Mouse (Mus musculus) intestine, postnatal 0 days (tissue): Measurements from ENCODE around the gene C87436. TPM values are rescaled to one million over a fixed set of nuclear protein-coding genes. Genes with fewer than 3 reads are reported as not detected.
"Not testable (repeated sequence)": the region's sequence is repeated elsewhere in the genome, so short reads cannot be mapped to it uniquely, and the experiment has no call there.

Source experiments
- ATAC-seq: fragments of 200-750 bp; cut with Nextera tagmentation; 2 replicates; pipeline ENCODE4 v1.8.0; 2017; ENCODE audit warnings: mild to moderate bottlenecking, moderate TSS enrichment, moderate library complexity
- H3K27ac ChIP-seq: fragments of 300-500 bp; sonication (generic); 2 replicates; pipeline ENCODE4 v1.5.1; 2014; ENCODE audit warnings: mild to moderate bottlenecking, low read depth, low read length, moderate library complexity
- H3K27me3 ChIP-seq: fragments of 300-500 bp; sonication (generic); replicated peaks from 2 replicates; pipeline ENCODE4 v1.6.1; 2014; ENCODE audit warnings: low read length, mixed read lengths; ENCODE audit not compliant: control insufficient read depth, insufficient read depth
- H3K36me3 ChIP-seq: fragments of 300-500 bp; sonication (generic); 2 replicates; pipeline ENCODE4 v1.6.1; 2014; ENCODE audit warnings: mild to moderate bottlenecking, moderate library complexity; ENCODE audit not compliant: control insufficient read depth, insufficient read depth
- H3K4me1 ChIP-seq: fragments of 300-500 bp; sonication (generic); replicated peaks from 2 replicates; pipeline ENCODE4 v1.6.1; 2014; ENCODE audit warnings: antibody characterized with exemption, low read length, mixed read lengths; ENCODE audit not compliant: control insufficient read depth, insufficient read depth
- H3K4me2 ChIP-seq: fragments of 300-500 bp; sonication (generic); replicated peaks from 2 replicates; pipeline ENCODE4 v1.6.1; 2014; ENCODE audit warnings: low read depth, mild to moderate bottlenecking, moderate library complexity
- H3K4me3 ChIP-seq: fragments of 300-500 bp; sonication (generic); 2 replicates; pipeline ENCODE4 v1.5.1; 2014; ENCODE audit warnings: low read depth, low read length
- H3K9ac ChIP-seq: fragments of 300-500 bp; sonication (generic); 2 replicates; pipeline ENCODE4 v1.6.1; 2014; ENCODE audit warnings: mild to moderate bottlenecking, low read depth, low read length
- H3K9me3 ChIP-seq: fragments of 300-500 bp; sonication (generic); 2 replicates; pipeline ENCODE4 v1.6.1; 2016; ENCODE audit warnings: mixed run types; ENCODE audit not compliant: control insufficient read depth
- CTCF ChIP-seq: sonication (generic); IDR thresholded peaks from 2 replicates; pipeline ENCODE4 v1.5.1; 2016; ENCODE audit warnings: low read depth, mild to moderate bottlenecking, control low read depth, antibody characterized with exemption, moderate library complexity
- WGBS: fragments of 180-500 bp; shearing (Covaris S2); extraction: QIAGEN DNeasy Blood & Tissue Kit; methylation state at CpG from one replicate; pipeline ENCODE4 v1.1.7; 2014; 5-methylcytosine and 5-hydroxymethylcytosine counted together
- polyA plus RNA-seq: library from polyadenylated mRNA; unstranded; fragments of >200 nt; fragmentation: Nextera tagmentation; extraction: Ambion mirVana; gene quantifications from 2 replicates; pipeline ENCODE4 v1.2.1, GENCODE M21; 2015

Gene C87436
- polyA plus RNA-seq, 1 experiment from 2014 or later: 12.8 TPM

DNA sequence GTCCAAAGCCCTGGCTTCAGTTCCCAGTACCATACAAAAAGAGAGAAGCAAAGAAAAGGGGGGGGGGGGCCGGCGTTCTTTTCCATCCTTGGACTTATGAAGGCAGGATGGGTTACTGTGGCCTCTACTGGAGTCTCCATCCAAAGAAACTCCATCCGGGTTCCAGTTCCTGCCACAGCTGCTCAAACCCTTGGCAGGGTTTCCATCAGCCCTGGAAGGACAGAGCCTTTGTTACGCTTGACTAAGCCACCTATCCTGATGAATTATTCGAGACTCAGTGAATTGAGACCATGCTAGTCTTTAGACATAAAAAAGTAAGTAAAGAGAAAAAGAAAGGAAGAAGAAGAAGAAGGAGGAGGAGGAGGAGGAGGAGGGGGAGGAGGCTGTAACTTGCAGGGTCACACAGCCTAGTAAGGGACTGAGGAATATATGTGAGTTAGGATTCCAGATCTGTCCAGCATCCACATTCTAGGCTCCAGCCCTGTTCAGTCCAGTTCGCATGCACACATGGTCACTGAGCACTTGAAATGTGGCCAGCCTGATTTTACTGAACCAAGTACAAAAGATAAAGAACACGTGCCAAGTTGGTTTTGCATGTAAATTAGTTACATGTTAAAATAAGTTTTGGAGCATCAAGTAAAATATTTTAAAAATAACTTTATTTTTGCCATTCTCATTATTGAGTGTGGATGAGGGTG, 47.9 kb downstream of the C87436 start:
- peaks cover 14% of the 10 kb centered on the region; the same call in 1 of the 2 replicates for H3K4me1 ChIP-seq
- no peaks in the 10 kb centered on the region for H3K36me3 ChIP-seq
- TF ChIP-seq CTCF: no peak
- no peaks in the 10 kb centered on the region for H3K27me3 ChIP-seq
- no peak overlapping the region for H3K4me2 ChIP-seq
- H3K27ac ChIP-seq: no peak overlapping the region
- H3K9me3 ChIP-seq: no peaks in the 10 kb centered on the region
- H3K4me3 ChIP-seq: no peak overlapping the region
- WGBS: 83% methylated on average over 7 of the region's 7 CpGs
- no peak for ATAC-seq
- H3K9ac ChIP-seq: no peak overlapping the region

DNA sequence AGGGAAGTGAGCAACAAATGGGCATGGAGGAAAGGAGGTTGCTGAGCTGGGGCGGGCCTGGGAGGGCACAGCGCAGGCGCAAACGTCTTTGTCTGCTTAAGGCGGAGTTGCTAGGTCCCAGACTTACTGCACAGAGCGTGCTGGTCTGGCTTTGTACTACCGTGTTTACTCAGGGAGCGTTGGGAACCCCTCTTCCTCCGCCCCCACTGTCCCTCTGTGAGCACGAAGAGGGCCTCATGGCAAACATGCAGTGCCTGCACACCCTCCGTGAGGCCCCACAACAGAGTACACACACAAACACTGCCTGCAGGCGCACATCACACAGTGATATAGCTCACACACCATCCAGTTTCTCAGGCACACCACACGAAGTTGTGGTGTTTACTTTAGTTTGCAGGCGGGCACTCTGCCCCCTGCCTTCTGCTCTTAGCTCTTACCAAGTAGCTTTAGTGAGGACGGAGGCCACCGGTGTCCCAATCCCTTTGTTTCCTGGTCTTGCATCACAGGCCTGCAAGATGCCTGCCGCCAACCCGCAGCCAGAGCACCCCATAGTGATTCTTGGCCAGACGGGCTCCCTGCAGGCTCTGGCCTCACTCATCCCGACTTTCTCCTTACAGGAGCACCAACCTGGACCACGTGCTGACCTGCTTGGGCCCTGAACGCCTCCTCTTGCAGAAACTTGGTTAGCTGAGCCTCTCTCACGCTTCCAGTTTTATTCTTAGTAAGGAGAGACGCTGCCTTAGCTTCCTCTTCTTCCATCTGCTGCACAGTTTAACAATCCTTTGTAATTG, 49.4 kb downstream of the C87436 start:
- peak; percentile 93 for ATAC-seq
- peaks cover 10% of the 10 kb centered on the region; the same call in 1 of the 2 replicates for H3K4me1 ChIP-seq
- peak overlapping the region; percentile 92 for H3K27ac ChIP-seq
- peak; percentile 69 for TF ChIP-seq CTCF
- H3K4me3 ChIP-seq: no peak overlapping the region
- H3K4me2 ChIP-seq: peak overlapping the region; percentile 45
- no peaks in the 10 kb centered on the region for H3K36me3 ChIP-seq
- 3% methylated on average over 24 of the region's 24 CpGs for WGBS
- no peaks in the 10 kb centered on the region for H3K9me3 ChIP-seq
- peak overlapping the region; percentile 34; the same call in 1 of the 2 replicates for H3K9ac ChIP-seq
- no peaks in the 10 kb centered on the region for H3K27me3 ChIP-seq

DNA sequence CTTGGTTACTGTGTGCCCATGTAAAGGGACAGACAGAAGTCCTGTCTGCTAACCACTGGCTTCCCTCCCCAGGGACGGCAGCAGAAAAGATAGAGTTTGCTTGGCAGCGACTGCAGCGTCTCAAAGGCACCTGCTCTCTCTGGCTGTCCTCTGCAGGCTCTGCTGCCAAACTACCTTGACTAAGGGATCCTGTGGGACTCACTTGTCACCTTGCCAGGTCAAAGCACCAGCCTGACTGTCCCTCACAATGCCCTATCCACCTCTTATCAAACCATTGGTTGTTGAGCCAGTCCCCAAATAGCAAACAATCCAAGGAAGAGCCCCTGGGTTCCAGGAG, 49.9 kb downstream of the C87436 start:
- H3K9me3 ChIP-seq: no peaks in the 10 kb centered on the region
- H3K4me3 ChIP-seq: no peak overlapping the region
- no peak for ATAC-seq
- no peak for TF ChIP-seq CTCF
- H3K27ac ChIP-seq: peak overlapping the region; percentile 92
- peaks cover 10% of the 10 kb centered on the region; the same call in 1 of the 2 replicates for H3K4me1 ChIP-seq
- peak overlapping the region; percentile 34; the same call in 1 of the 2 replicates for H3K9ac ChIP-seq
- no peaks in the 10 kb centered on the region for H3K27me3 ChIP-seq
- WGBS: 22% methylated on average over 3 of the region's 3 CpGs
- H3K36me3 ChIP-seq: no peaks in the 10 kb centered on the region
- peak overlapping the region; percentile 45; the same call in 1 of the 2 replicates for H3K4me2 ChIP-seq

- Histone ChIP-seq H3K27ac (no peak overlapping the region), H3K4me2 (no peak overlapping the region), H3K4me1 (peaks cover 10% of the 10 kb centered on the region; the same call in 1 of the 2 replicates), H3K9ac (no peak overlapping the region), H3K4me3 (no peak overlapping the region), H3K9me3 (no peaks in the 10 kb centered on the region), H3K36me3 (no peaks in the 10 kb centered on the region), H3K27me3 (no peaks in the 10 kb centered on the region)
- 92% methylated on average over 2 of the region's 2 CpGs for WGBS
- no peak for ATAC-seq
- no peak for TF ChIP-seq CTCF
Measured at GRCm38 (mm10) chr6:86489945-86490344, 51.8 kb downstream of the C87436 start.

DNA sequence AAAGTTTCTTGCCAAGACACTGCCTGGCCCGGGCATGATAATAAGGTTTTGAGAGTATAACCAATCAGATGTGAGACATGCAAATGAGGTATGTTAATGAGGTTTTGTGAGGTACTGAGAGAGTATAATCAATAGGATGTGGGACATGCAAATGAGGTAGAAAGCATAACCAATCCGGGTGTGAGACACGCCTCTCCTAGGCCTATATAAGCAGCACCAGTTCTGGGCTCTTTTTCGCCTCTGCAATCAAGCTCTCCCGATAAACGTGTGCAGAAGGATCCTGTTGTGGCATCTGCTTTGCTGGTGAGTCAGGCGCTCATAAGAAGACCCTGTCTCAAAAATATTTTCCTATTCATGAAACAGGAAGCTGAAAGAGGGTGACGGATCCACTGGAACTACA, 52.2 kb downstream of the C87436 start:
- ATAC-seq, H3K9me3 ChIP-seq, H3K27ac ChIP-seq, H3K4me3 ChIP-seq, H3K27me3 ChIP-seq, H3K9ac ChIP-seq, H3K4me2 ChIP-seq, H3K36me3 ChIP-seq: not testable (repeated sequence)
- WGBS: 95% methylated on average over 8 of the region's 8 CpGs
- peaks cover 10% of the 10 kb centered on the region; the same call in 1 of the 2 replicates for H3K4me1 ChIP-seq

DNA sequence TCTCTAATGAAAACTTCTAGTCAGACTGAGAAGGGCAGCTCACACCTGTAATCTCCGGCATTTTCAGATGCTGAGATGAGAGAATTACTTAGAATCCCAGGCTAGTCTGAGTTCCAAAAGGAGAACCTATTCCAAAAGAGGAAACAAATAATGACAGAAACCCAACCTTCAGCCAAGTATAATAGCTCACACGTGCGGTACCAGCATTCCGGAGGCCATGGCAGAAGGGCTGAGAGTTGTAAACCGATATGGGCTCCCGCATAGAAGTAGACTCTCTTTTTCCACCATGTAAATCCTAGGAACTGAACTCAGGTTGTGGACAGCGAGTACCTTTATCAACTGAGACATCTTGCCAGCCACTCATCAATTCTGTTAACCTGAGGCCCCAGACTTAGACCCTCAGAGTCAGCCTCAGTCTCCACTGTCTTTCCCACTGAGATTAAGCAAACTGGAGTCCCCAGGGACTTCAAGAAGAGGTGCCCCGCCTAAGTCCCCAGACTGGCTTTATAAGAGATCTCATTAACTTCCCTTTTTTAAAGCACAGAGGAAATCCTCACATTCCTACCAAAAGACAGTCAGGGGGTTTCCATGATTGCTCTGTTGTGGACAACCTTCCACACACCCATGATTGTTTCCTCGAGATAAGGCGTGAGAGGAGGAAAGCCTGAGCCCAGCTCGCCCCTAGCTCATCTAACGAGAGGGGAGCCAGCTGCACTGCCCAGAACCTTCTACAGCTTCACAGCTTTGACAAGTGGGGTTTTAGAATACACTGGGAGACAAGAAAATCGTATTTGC, 55.5 kb downstream of the C87436 start:
- Histone ChIP-seq H3K36me3 (no peaks in the 10 kb centered on the region), H3K27ac (no peak overlapping the region), H3K4me1 (peaks cover 10% of the 10 kb centered on the region; the same call in 1 of the 2 replicates), H3K4me3 (no peak overlapping the region), H3K9me3 (no peaks in the 10 kb centered on the region), H3K27me3 (no peaks in the 10 kb centered on the region), H3K4me2 (no peak overlapping the region), H3K9ac (no peak overlapping the region)
- ATAC-seq: no peak
- WGBS: 44% methylated on average over 13 of the region's 13 CpGs
- TF ChIP-seq CTCF: no peak
